Mouse (Mus musculus) forebrain, embryonic 11.5 days (tissue): ENCODE measurements around the gene Ly6g5b. TPM values are rescaled to one million over a fixed set of nuclear protein-coding genes. Genes with fewer than 3 reads are reported as not detected.

ENCODE experiments used
- ATAC-seq: fragments of 200-750 bp; cut with Nextera tagmentation; replicated peaks from 2 replicates; pipeline ENCODE4 v1.8.0; 2017; ENCODE audit warnings: moderate TSS enrichment; ENCODE audit not compliant: low FRiP score
- DNase-seq: peaks from one replicate; pipeline ENCODE4 v3.0.0-alpha.2; 2017; ENCODE audit warnings: low spot score
- H3K27ac ChIP-seq: fragments of 300-500 bp; sonication (generic); 2 replicates; pipeline ENCODE4 v1.5.1; 2014; ENCODE audit warnings: low read depth, low read length
- H3K27me3 ChIP-seq: fragments of 300-500 bp; sonication (generic); 2 replicates; pipeline ENCODE4 v1.6.1; 2014; ENCODE audit warnings: mild to moderate bottlenecking, low read length, mixed read lengths; ENCODE audit not compliant: control insufficient read depth, insufficient read depth
- H3K36me3 ChIP-seq: fragments of 300-500 bp; sonication (generic); 2 replicates; pipeline ENCODE4 v1.6.1; 2014; ENCODE audit warnings: mild to moderate bottlenecking, low read length, moderate library complexity, mixed read lengths; ENCODE audit not compliant: control insufficient read depth, insufficient read depth
- H3K4me1 ChIP-seq: fragments of 300-500 bp; sonication (generic); replicated peaks from 2 replicates; pipeline ENCODE4 v1.6.1; 2014; ENCODE audit warnings: low read length, mixed read lengths; ENCODE audit not compliant: control insufficient read depth, insufficient read depth
- H3K4me2 ChIP-seq: fragments of 300-500 bp; sonication (generic); 2 replicates; pipeline ENCODE4 v1.6.1; 2014; ENCODE audit warnings: low read depth, mild to moderate bottlenecking, low read length, moderate library complexity, mixed read lengths; ENCODE audit not compliant: severe bottlenecking
- H3K4me3 ChIP-seq: fragments of 300-500 bp; sonication (generic); 2 replicates; pipeline ENCODE4 v1.5.1; 2014; ENCODE audit warnings: low read depth, low read length
- H3K9ac ChIP-seq: fragments of 300-500 bp; sonication (generic); 2 replicates; pipeline ENCODE4 v1.6.1; 2014; ENCODE audit warnings: low read length
- H3K9me3 ChIP-seq: fragments of 300-500 bp; sonication (generic); 2 replicates; pipeline ENCODE4 v1.6.1; 2016; ENCODE audit warnings: low read length, mixed read lengths; ENCODE audit not compliant: control insufficient read depth
- WGBS: fragments of 180-500 bp; shearing (Covaris S2); extraction: QIAGEN DNeasy Blood & Tissue Kit; methylation state at CpG from one replicate; pipeline ENCODE4 v1.1.7; 2014; 5-methylcytosine and 5-hydroxymethylcytosine counted together
- polyA plus RNA-seq: library from polyadenylated mRNA; unstranded; fragments of >200 nt; fragmentation: Nextera tagmentation; extraction: Ambion mirVana; gene quantifications from 2 replicates; pipeline ENCODE4 v1.2.1, GENCODE M21; 2014

The Ly6g5b gene
- polyA plus RNA-seq, 1 experiment from 2014 or later: 1.4 TPM

- no peaks in the 10 kb centered on the region for H3K9me3 ChIP-seq
- H3K4me3 ChIP-seq: no peak overlapping the region
- H3K4me1 ChIP-seq: peaks cover 3% of the 10 kb centered on the region
- ATAC-seq: no peak
- no peaks in the 10 kb centered on the region for H3K27me3 ChIP-seq
- 95% methylated on average over 8 of the region's 8 CpGs for WGBS
- H3K27ac ChIP-seq: no peak overlapping the region
- H3K36me3 ChIP-seq: peaks cover 81% of the 10 kb centered on the region
- peak; percentile 50 for DNase-seq
- H3K4me2 ChIP-seq: no peak overlapping the region
- no peak overlapping the region for H3K9ac ChIP-seq
Measured at GRCm38 (mm10) chr17:35157661-35158175, 42.5 kb upstream of the Ly6g5b start.

- Histone ChIP-seq H3K27me3 (no peaks in the 10 kb centered on the region), H3K4me2 (no peak overlapping the region), H3K4me3 (no peak overlapping the region), H3K4me1 (no peaks in the 10 kb centered on the region), H3K9me3 (no peaks in the 10 kb centered on the region), H3K36me3 (peaks cover 86% of the 10 kb centered on the region), H3K9ac (no peak overlapping the region), H3K27ac (no peak overlapping the region)
- WGBS: 92% methylated on average over 8 of the region's 8 CpGs
- DNase-seq (no peak), ATAC-seq (no peak)
Measured at GRCm38 (mm10) chr17:35157254-35157653, 42.0 kb upstream of the Ly6g5b start.

GRCm38 (mm10) chr17:35156461-35157200, 41.4 kb upstream of the Ly6g5b start:
- H3K9ac ChIP-seq: no peak overlapping the region
- WGBS: 92% methylated on average over 33 of the region's 33 CpGs
- no peak for ATAC-seq
- H3K4me2 ChIP-seq: no peak overlapping the region
- peaks cover 85% of the 10 kb centered on the region for H3K36me3 ChIP-seq
- no peaks in the 10 kb centered on the region for H3K27me3 ChIP-seq
- DNase-seq: no peak
- no peak overlapping the region for H3K27ac ChIP-seq
- no peaks in the 10 kb centered on the region for H3K9me3 ChIP-seq
- no peak overlapping the region for H3K4me3 ChIP-seq
- H3K4me1 ChIP-seq: no peaks in the 10 kb centered on the region

GRCm38 (mm10) chr17:35155451-35155850, 40.2 kb upstream of the Ly6g5b start:
- Histone ChIP-seq H3K27ac (no peak overlapping the region), H3K36me3 (peaks cover 82% of the 10 kb centered on the region), H3K9ac (no peak overlapping the region), H3K4me3 (no peak overlapping the region), H3K9me3 (no peaks in the 10 kb centered on the region), H3K4me1 (no peaks in the 10 kb centered on the region), H3K27me3 (no peaks in the 10 kb centered on the region), H3K4me2 (no peak overlapping the region)
- DNase-seq (peak; percentile 52), ATAC-seq (no peak)
- 93% methylated on average over 12 of the region's 12 CpGs for WGBS

- Histone ChIP-seq H3K9me3 (no peaks in the 10 kb centered on the region), H3K27me3 (no peaks in the 10 kb centered on the region), H3K4me3 (no peak overlapping the region), H3K4me2 (no peak overlapping the region), H3K36me3 (peaks cover 80% of the 10 kb centered on the region), H3K27ac (no peak overlapping the region), H3K9ac (no peak overlapping the region), H3K4me1 (no peaks in the 10 kb centered on the region)
- DNase-seq: no peak
- 87% methylated on average over 7 of the region's 7 CpGs for WGBS
- ATAC-seq: no peak
Measured at GRCm38 (mm10) chr17:35154616-35155015, 39.4 kb upstream of the Ly6g5b start.

GRCm38 (mm10) chr17:35153931-35154330, 38.7 kb upstream of the Ly6g5b start:
- WGBS: 90% methylated on average over 4 of the region's 4 CpGs
- H3K4me3 ChIP-seq: no peak overlapping the region
- no peaks in the 10 kb centered on the region for H3K27me3 ChIP-seq
- H3K9me3 ChIP-seq: no peaks in the 10 kb centered on the region
- H3K4me1 ChIP-seq: no peaks in the 10 kb centered on the region
- ATAC-seq (no peak), DNase-seq (no peak)
- H3K4me2 ChIP-seq: no peak overlapping the region
- no peak overlapping the region for H3K9ac ChIP-seq
- H3K36me3 ChIP-seq: peaks cover 81% of the 10 kb centered on the region
- no peak overlapping the region for H3K27ac ChIP-seq

GRCm38 (mm10) chr17:35153077-35153476, 37.8 kb upstream of the Ly6g5b start:
- Histone ChIP-seq H3K4me2 (no peak overlapping the region), H3K9ac (no peak overlapping the region), H3K27ac (no peak overlapping the region), H3K4me3 (no peak overlapping the region), H3K27me3 (no peaks in the 10 kb centered on the region), H3K4me1 (no peaks in the 10 kb centered on the region), H3K9me3 (no peaks in the 10 kb centered on the region), H3K36me3 (peaks cover 74% of the 10 kb centered on the region)
- 93% methylated on average over 9 of the region's 9 CpGs for WGBS
- peak; percentile 52 for DNase-seq
- no peak for ATAC-seq

GRCm38 (mm10) chr17:35152121-35152520, 36.9 kb upstream of the Ly6g5b start:
- H3K4me2 ChIP-seq: no peak overlapping the region
- no peak overlapping the region for H3K4me3 ChIP-seq
- H3K27ac ChIP-seq: no peak overlapping the region
- no peak overlapping the region for H3K9ac ChIP-seq
- no peaks in the 10 kb centered on the region for H3K9me3 ChIP-seq
- no peak for DNase-seq
- H3K27me3 ChIP-seq: no peaks in the 10 kb centered on the region
- ATAC-seq: no peak
- H3K36me3 ChIP-seq: peaks cover 65% of the 10 kb centered on the region
- no peaks in the 10 kb centered on the region for H3K4me1 ChIP-seq
- 97% methylated on average over 4 of the region's 4 CpGs for WGBS
